Mouse (Mus musculus) G1E (cell line): ENCODE data around the gene Suv39h2.

Experiments
- CTCF ChIP-seq: IDR thresholded peaks from 2 replicates; pipeline ENCODE4 v1.5.1; 2012; ENCODE audit warnings: low read depth, low read length, inconsistent platforms, mixed read lengths
- GATA1 ChIP-seq: IDR thresholded peaks from 2 replicates; pipeline ENCODE4 v1.6.1; 2012; ENCODE audit warnings: borderline replicate concordance, low read length, inconsistent platforms, mixed read lengths
- POLR2AphosphoS5 ChIP-seq: IDR thresholded peaks from 2 replicates; pipeline ENCODE4 v1.6.1; 2012; ENCODE audit warnings: low read depth, low read length, inconsistent platforms; ENCODE audit not compliant: insufficient replicate concordance
- TAL1 ChIP-seq: conservative IDR thresholded peaks from 2 replicates; pipeline ENCODE4 v1.6.1; 2012; ENCODE audit warnings: low read depth, low read length, inconsistent platforms, mixed read lengths

GRCm38 (mm10) chr2:3453096-3453495 is 21.7 kb downstream of the Suv39h2 start:
- TF ChIP-seq CTCF (no peak), GATA1 (no peak), POLR2AphosphoS5 (no peak), TAL1 (no peak)
